Mouse (Mus musculus) midbrain, postnatal 0 days (tissue): Measurements from ENCODE around the gene Negr1. TPM values are rescaled to one million over a fixed set of nuclear protein-coding genes. Genes with fewer than 3 reads are reported as not detected.
A peak's percentile ranks its signal among the peaks of the same experiment; 100 is the strongest.

Experiments used
- ATAC-seq: fragments of 200-750 bp; cut with Nextera tagmentation; 2 replicates; pipeline ENCODE4 v1.8.0; 2017; ENCODE audit warnings: moderate number of reproducible peaks, mild to moderate bottlenecking, moderate TSS enrichment, moderate library complexity; ENCODE audit not compliant: low FRiP score
- DNase-seq: peaks from one replicate; pipeline ENCODE4 v3.0.0-alpha.2; 2015; ENCODE audit warnings: low spot score
- H3K27ac ChIP-seq: fragments of 300-500 bp; sonication (generic); 2 replicates; pipeline ENCODE4 v1.5.1; 2014; ENCODE audit warnings: low read depth, mild to moderate bottlenecking, low read length, mixed read lengths
- H3K27me3 ChIP-seq: fragments of 300-500 bp; sonication (generic); 2 replicates; pipeline ENCODE4 v1.6.1; 2014; ENCODE audit warnings: low read length, control low read depth, mixed read lengths; ENCODE audit not compliant: insufficient read depth
- H3K36me3 ChIP-seq: fragments of 300-500 bp; sonication (generic); 2 replicates; pipeline ENCODE4 v1.6.1; 2014; ENCODE audit warnings: low read length, control low read depth, mixed read lengths; ENCODE audit not compliant: insufficient read depth
- H3K4me1 ChIP-seq: fragments of 300-500 bp; sonication (generic); 2 replicates; pipeline ENCODE4 v1.6.1; 2014; ENCODE audit warnings: mild to moderate bottlenecking, control low read depth, antibody characterized with exemption, low read length, mixed read lengths; ENCODE audit not compliant: insufficient read depth
- H3K4me2 ChIP-seq: fragments of 300-500 bp; sonication (generic); 2 replicates; pipeline ENCODE4 v1.6.1; 2014; ENCODE audit warnings: low read depth, mild to moderate bottlenecking, low read length, mixed read lengths; ENCODE audit not compliant: poor library complexity, severe bottlenecking
- H3K4me3 ChIP-seq: fragments of 300-500 bp; sonication (generic); 2 replicates; pipeline ENCODE4 v1.5.1; 2014; ENCODE audit warnings: low read depth, mild to moderate bottlenecking, low read length, moderate library complexity
- H3K9ac ChIP-seq: fragments of 300-500 bp; sonication (generic); replicated peaks from 2 replicates; pipeline ENCODE4 v1.6.1; 2014; ENCODE audit warnings: mild to moderate bottlenecking, low read length, moderate library complexity, mixed read lengths; ENCODE audit not compliant: poor library complexity, severe bottlenecking
- H3K9me3 ChIP-seq: fragments of 300-500 bp; sonication (generic); 2 replicates; pipeline ENCODE4 v1.6.1; 2016; ENCODE audit warnings: low read length, control low read depth
- CTCF ChIP-seq: IDR thresholded peaks from 2 replicates; pipeline ENCODE4 v1.5.1; 2016; ENCODE audit warnings: antibody characterized with exemption, mild to moderate bottlenecking
- WGBS: fragments of 180-500 bp; shearing (Covaris S2); extraction: QIAGEN DNeasy Blood & Tissue Kit; methylation state at CpG from one replicate; pipeline ENCODE4 v1.1.7; 2014; 5-methylcytosine and 5-hydroxymethylcytosine counted together
- polyA plus RNA-seq: library from polyadenylated mRNA; unstranded; fragments of >200 nt; fragmentation: Nextera tagmentation; extraction: Ambion mirVana; gene quantifications from 2 replicates; pipeline ENCODE4 v1.2.1, GENCODE M21; 2015
- total RNA-seq: library from RNA; depleted of rRNA; stranded (reverse); fragments of >200 nt; gene quantifications from 2 replicates; pipeline ENCODE4 v1.2.3, GENCODE M21; 2014; rRNA removed

The Negr1 gene
- total RNA-seq (180 and 218 TPM in 2 replicates), polyA plus RNA-seq (72.4 and 80.2 TPM in 2 replicates)

DNA sequence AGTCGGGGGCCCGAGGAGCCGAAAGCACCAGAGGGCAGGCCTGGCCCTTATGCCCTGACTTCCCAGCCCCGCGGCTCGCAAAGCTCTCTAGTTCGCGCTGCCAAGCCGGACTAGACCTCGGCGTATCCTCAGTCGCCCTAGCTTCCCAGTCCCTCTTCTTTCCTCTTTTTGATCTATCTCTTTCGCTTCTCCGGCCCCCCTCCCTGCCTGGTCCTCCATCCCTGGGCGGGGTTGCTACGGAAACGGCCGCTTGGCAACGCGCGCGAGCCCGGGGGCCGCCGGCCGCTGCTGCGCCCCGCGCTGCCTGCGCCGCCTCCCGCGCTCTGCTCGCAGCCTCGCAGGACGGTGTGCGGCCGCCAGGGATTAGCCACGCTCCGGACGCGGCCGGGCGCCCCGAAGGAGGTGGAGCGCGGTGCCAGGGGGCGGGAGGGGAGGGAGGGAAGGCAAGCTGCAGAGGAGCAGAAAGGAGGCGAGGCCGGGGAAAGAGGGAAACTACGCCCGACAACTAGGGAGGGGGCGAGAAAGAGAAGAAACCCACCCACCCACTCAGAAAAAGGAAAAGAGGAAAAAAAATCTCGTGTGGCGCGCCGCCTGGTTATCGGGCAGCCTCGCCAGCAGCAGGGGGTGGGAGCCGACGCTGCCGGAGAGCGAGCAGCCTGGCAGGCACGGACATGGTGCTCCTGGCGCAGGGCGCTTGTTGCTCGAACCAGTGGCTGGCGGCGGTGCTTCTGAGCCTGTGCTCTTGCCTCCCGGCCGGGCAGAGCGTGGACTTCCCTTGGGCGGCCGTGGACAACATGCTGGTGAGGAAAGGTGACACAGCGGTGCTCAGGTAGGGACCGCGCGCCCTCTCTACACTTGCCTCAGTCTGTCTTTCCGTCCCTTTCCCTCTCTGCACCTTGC lies at the start of gene Negr1:
Gene Negr1 (plus strand): TSS at position 271 of the 900 bp plus-strand sequence.
- H3K36me3 ChIP-seq: no peaks in the 10 kb centered on the region
- peak within 1 kb of the TSS; percentile 84 for H3K9ac ChIP-seq
- no peak; the same call in 1 of the 2 replicates for TF ChIP-seq CTCF
- peak within 1 kb of the TSS; percentile 95 for H3K27ac ChIP-seq
- H3K4me3 ChIP-seq: peak within 1 kb of the TSS; percentile 80
- peak within 1 kb of the TSS; percentile 54 for H3K4me2 ChIP-seq
- H3K27me3 ChIP-seq: no peaks in the 10 kb centered on the region
- H3K9me3 ChIP-seq: no peaks in the 10 kb centered on the region
- DNase-seq (peak; percentile 87), ATAC-seq (peak; percentile 76)
- H3K4me1 ChIP-seq: no peaks in the 10 kb centered on the region
- WGBS: under 1% methylated on average over 74 of the region's 79 CpGs

GRCm38 (mm10) chr3:156526461-156526933 lies 35.1 kb upstream of the Negr1 start:
- no peak overlapping the region for H3K4me2 ChIP-seq
- H3K36me3 ChIP-seq: no peaks in the 10 kb centered on the region
- no peak overlapping the region for H3K4me3 ChIP-seq
- ATAC-seq (no peak), DNase-seq (peak; percentile 49)
- H3K27me3 ChIP-seq: no peaks in the 10 kb centered on the region
- no peak for TF ChIP-seq CTCF
- WGBS: 38% methylated on average over 8 of the region's 8 CpGs
- no peaks in the 10 kb centered on the region for H3K9me3 ChIP-seq
- no peak overlapping the region for H3K27ac ChIP-seq
- no peak overlapping the region for H3K9ac ChIP-seq
- H3K4me1 ChIP-seq: no peaks in the 10 kb centered on the region

- Histone ChIP-seq H3K27ac (no peak overlapping the region), H3K4me3 (no peak overlapping the region), H3K36me3 (no peaks in the 10 kb centered on the region), H3K9ac (no peak overlapping the region), H3K4me2 (no peak overlapping the region), H3K4me1 (no peaks in the 10 kb centered on the region), H3K9me3 (no peaks in the 10 kb centered on the region), H3K27me3 (no peaks in the 10 kb centered on the region)
- DNase-seq (no peak), ATAC-seq (no peak)
- 88% methylated on average over 2 of the region's 2 CpGs for WGBS
- no peak for TF ChIP-seq CTCF
These were observed 34.2 kb upstream of the Negr1 start for GRCm38 (mm10) chr3:156527231-156527995.

GRCm38 (mm10) chr3:156559441-156559825 lies 2.2 kb upstream of the Negr1 start:
- Histone ChIP-seq H3K4me3 (peak overlapping the region; percentile 80), H3K36me3 (no peaks in the 10 kb centered on the region), H3K4me2 (peak overlapping the region; percentile 54), H3K27ac (peak overlapping the region; percentile 95), H3K9me3 (no peaks in the 10 kb centered on the region), H3K4me1 (no peaks in the 10 kb centered on the region), H3K9ac (peak overlapping the region; percentile 52), H3K27me3 (no peaks in the 10 kb centered on the region)
- no peak for TF ChIP-seq CTCF
- peak; percentile 80 for DNase-seq
- no peak for ATAC-seq
- 6% methylated on average over 8 of the region's 8 CpGs for WGBS

DNA sequence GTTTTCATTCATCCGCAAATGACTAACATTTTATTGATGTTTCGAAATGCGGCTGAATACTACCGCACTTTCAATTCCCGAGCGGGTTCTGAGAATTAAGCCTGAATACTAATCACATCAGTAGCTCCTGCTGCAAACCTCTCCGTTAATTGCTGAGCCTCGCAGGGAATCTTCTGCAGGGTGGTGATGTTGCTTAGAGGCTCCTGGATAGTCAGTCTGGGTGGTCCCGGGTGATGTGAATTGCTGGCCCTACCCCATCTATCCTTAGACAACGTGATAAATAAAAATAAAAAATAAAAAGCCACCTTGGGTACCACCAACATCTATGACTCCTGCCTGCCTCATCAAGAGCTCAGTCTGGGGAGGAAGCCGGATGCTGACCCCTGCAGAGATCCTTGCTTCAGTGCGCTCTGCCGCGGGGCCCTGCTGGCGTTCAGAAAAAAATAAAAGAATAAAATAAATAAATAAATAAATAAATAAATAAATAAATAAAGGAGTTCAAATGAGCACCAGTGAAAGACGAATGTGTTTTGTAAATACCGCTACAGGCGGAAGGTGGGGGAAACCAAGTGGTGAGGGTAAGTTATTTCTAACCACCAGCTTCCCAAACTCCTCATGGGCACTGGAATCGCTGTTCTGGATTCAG lies 1.6 kb upstream of the Negr1 start:
- peak; percentile 14; the same call in 1 of the 2 replicates for ATAC-seq
- peak; percentile 30; the same call in 1 of the 2 replicates for TF ChIP-seq CTCF

More for the DNA sequence above, 1.6 kb upstream of the Negr1 start:
- Histone ChIP-seq H3K9ac (peak overlapping the region; percentile 71), H3K36me3 (no peaks in the 10 kb centered on the region), H3K4me2 (peak overlapping the region; percentile 54), H3K4me3 (peak overlapping the region; percentile 80), H3K9me3 (no peaks in the 10 kb centered on the region), H3K27ac (peak overlapping the region; percentile 95), H3K27me3 (no peaks in the 10 kb centered on the region), H3K4me1 (no peaks in the 10 kb centered on the region)
- 1% methylated on average over 19 of the region's 19 CpGs for WGBS
- peak; percentile 65 for DNase-seq
